Mouse (Mus musculus): ENCODE measurements around the gene Psmd2. TPM values are rescaled to one million over a fixed set of nuclear protein-coding genes. Genes with fewer than 3 reads are reported as not detected.

Psmd2 gene
- polyA plus RNA-seq, 1 experiment from 2014 or later: 501 TPM

- Histone ChIP-seq H3K36me3 (replicated peaks; ENCODE audit: control insufficient read depth, insufficient read depth, low read depth, low read length) (peaks cover 33% of the 10 kb centered on the region), H3K4me1 (ENCODE audit: control insufficient read depth, insufficient read depth, low read length) (peaks cover 1% of the 10 kb centered on the region; the same call in 1 of the 2 replicates), H3K4me2 (ENCODE audit: low read depth, low read length) (no peak overlapping the region), H3K9me3 (replicated peaks; ENCODE audit: control insufficient read depth, low read length) (no peaks in the 10 kb centered on the region), H3K9ac (replicated peaks; ENCODE audit: low read length) (no peak overlapping the region), H3K27me3 (ENCODE audit: control insufficient read depth, insufficient read depth, low read length) (no peaks in the 10 kb centered on the region), H3K27ac (replicated peaks; ENCODE audit: low read depth, low read length) (no peak overlapping the region), H3K4me3 (ENCODE audit: low read depth, low read length) (no peak overlapping the region)
- ATAC-seq (replicated peaks; ENCODE audit: insufficient number of reproducible peaks, low FRiP score, low TSS enrichment, low read depth) (no peak), DNase-seq (ENCODE audit: low spot score) (no peak)
- WGBS: 89% methylated on average over 3 of the region's 3 CpGs
Measured at GRCm38 (mm10) chr16:20690774-20691173, 39.3 kb downstream of the Psmd2 start.

- Histone ChIP-seq H3K36me3 (replicated peaks; ENCODE audit: control insufficient read depth, insufficient read depth, low read depth, low read length) (peaks cover 30% of the 10 kb centered on the region), H3K9me3 (replicated peaks; ENCODE audit: control insufficient read depth, low read length) (no peaks in the 10 kb centered on the region), H3K27me3 (ENCODE audit: control insufficient read depth, insufficient read depth, low read length) (no peaks in the 10 kb centered on the region), H3K4me1 (ENCODE audit: control insufficient read depth, insufficient read depth, low read length) (peaks cover 5% of the 10 kb centered on the region; the same call in 1 of the 2 replicates), H3K27ac (replicated peaks; ENCODE audit: low read depth, low read length) (no peak overlapping the region), H3K4me2 (ENCODE audit: low read depth, low read length) (no peak overlapping the region), H3K9ac (replicated peaks; ENCODE audit: low read length) (no peak overlapping the region), H3K4me3 (ENCODE audit: low read depth, low read length) (no peak overlapping the region)
- DNase-seq (ENCODE audit: low spot score) (no peak), ATAC-seq (replicated peaks; ENCODE audit: insufficient number of reproducible peaks, low FRiP score, low TSS enrichment, low read depth) (no peak)
- WGBS: 73% methylated on average over 1 of the region's 1 CpGs
Measured at GRCm38 (mm10) chr16:20691617-20692016, 40.2 kb downstream of the Psmd2 start.

GRCm38 (mm10) chr16:20692241-20692965, 41.0 kb downstream of the Psmd2 start:
- no peak for DNase-seq (ENCODE audit: low spot score)
- H3K36me3 ChIP-seq (replicated peaks; ENCODE audit: control insufficient read depth, insufficient read depth, low read depth, low read length): peaks cover 25% of the 10 kb centered on the region
- WGBS: 48% methylated on average over 16 of the region's 16 CpGs

GRCm38 (mm10) chr16:20693111-20693701, 41.8 kb downstream of the Psmd2 start, which contains the start of gene Fam131a:
Gene Fam131a (plus strand): TSS chr16:20693241.
- H3K4me3 ChIP-seq (ENCODE audit: low read depth, low read length): peak within 1 kb of the TSS; percentile 57
- H3K9ac ChIP-seq (replicated peaks; ENCODE audit: low read length): peak within 1 kb of the TSS; percentile 62
- no peaks in the 10 kb centered on the region for H3K27me3 ChIP-seq (ENCODE audit: control insufficient read depth, insufficient read depth, low read length)
- peaks cover 5% of the 10 kb centered on the region; the same call in 1 of the 2 replicates for H3K4me1 ChIP-seq (ENCODE audit: control insufficient read depth, insufficient read depth, low read length)
- ATAC-seq (replicated peaks; ENCODE audit: insufficient number of reproducible peaks, low FRiP score, low TSS enrichment, low read depth) (peak; percentile 93), DNase-seq (ENCODE audit: low spot score) (peak; percentile 94)
- H3K27ac ChIP-seq (replicated peaks; ENCODE audit: low read depth, low read length): peak within 1 kb of the TSS; percentile 59
- under 1% methylated on average over 37 of the region's 37 CpGs for WGBS
- H3K36me3 ChIP-seq (replicated peaks; ENCODE audit: control insufficient read depth, insufficient read depth, low read depth, low read length): peaks cover 20% of the 10 kb centered on the region
- peak within 1 kb of the TSS; percentile 87 for H3K4me2 ChIP-seq (ENCODE audit: low read depth, low read length)
- H3K9me3 ChIP-seq (replicated peaks; ENCODE audit: control insufficient read depth, low read length): no peaks in the 10 kb centered on the region

More at GRCm38 (mm10) chr16:20692241-20692965, 41.0 kb downstream of the Psmd2 start:
- Histone ChIP-seq H3K4me3 (ENCODE audit: low read depth, low read length) (peak overlapping the region; percentile 57; the same call in 1 of the 2 replicates), H3K9me3 (replicated peaks; ENCODE audit: control insufficient read depth, low read length) (no peaks in the 10 kb centered on the region), H3K27ac (replicated peaks; ENCODE audit: low read depth, low read length) (no peak overlapping the region), H3K9ac (replicated peaks; ENCODE audit: low read length) (no peak overlapping the region; the same call in 1 of the 2 replicates), H3K4me1 (ENCODE audit: control insufficient read depth, insufficient read depth, low read length) (peaks cover 5% of the 10 kb centered on the region; the same call in 1 of the 2 replicates), H3K27me3 (ENCODE audit: control insufficient read depth, insufficient read depth, low read length) (no peaks in the 10 kb centered on the region), H3K4me2 (ENCODE audit: low read depth, low read length) (no peak overlapping the region)
- no peak for ATAC-seq (replicated peaks; ENCODE audit: insufficient number of reproducible peaks, low FRiP score, low TSS enrichment, low read depth)

GRCm38 (mm10) chr16:20694781-20695180, 43.3 kb downstream of the Psmd2 start:
- Histone ChIP-seq H3K9ac (replicated peaks; ENCODE audit: low read length) (no peak overlapping the region), H3K4me2 (ENCODE audit: low read depth, low read length) (no peak overlapping the region), H3K36me3 (replicated peaks; ENCODE audit: control insufficient read depth, insufficient read depth, low read depth, low read length) (peaks cover 6% of the 10 kb centered on the region), H3K27me3 (ENCODE audit: control insufficient read depth, insufficient read depth, low read length) (no peaks in the 10 kb centered on the region), H3K4me1 (ENCODE audit: control insufficient read depth, insufficient read depth, low read length) (peaks cover 5% of the 10 kb centered on the region), H3K4me3 (ENCODE audit: low read depth, low read length) (no peak overlapping the region), H3K9me3 (replicated peaks; ENCODE audit: control insufficient read depth, low read length) (no peaks in the 10 kb centered on the region), H3K27ac (replicated peaks; ENCODE audit: low read depth, low read length) (no peak overlapping the region)
- WGBS: 81% methylated on average over 8 of the region's 8 CpGs
- DNase-seq (ENCODE audit: low spot score): no peak
- ATAC-seq (replicated peaks; ENCODE audit: insufficient number of reproducible peaks, low FRiP score, low TSS enrichment, low read depth): no peak

- H3K9me3 ChIP-seq (replicated peaks; ENCODE audit: control insufficient read depth, low read length): no peaks in the 10 kb centered on the region
- peaks cover 3% of the 10 kb centered on the region for H3K36me3 ChIP-seq (replicated peaks; ENCODE audit: control insufficient read depth, insufficient read depth, low read depth, low read length)
- peak overlapping the region; percentile 84 for H3K4me2 ChIP-seq (ENCODE audit: low read depth, low read length)
- H3K4me1 ChIP-seq (ENCODE audit: control insufficient read depth, insufficient read depth, low read length): peaks cover 5% of the 10 kb centered on the region
- no peaks in the 10 kb centered on the region for H3K27me3 ChIP-seq (ENCODE audit: control insufficient read depth, insufficient read depth, low read length)
- ATAC-seq (replicated peaks; ENCODE audit: insufficient number of reproducible peaks, low FRiP score, low TSS enrichment, low read depth) (peak; percentile 74), DNase-seq (ENCODE audit: low spot score) (peak; percentile 83)
- H3K27ac ChIP-seq (replicated peaks; ENCODE audit: low read depth, low read length): no peak overlapping the region
- H3K4me3 ChIP-seq (ENCODE audit: low read depth, low read length): peak overlapping the region; percentile 38
- peak overlapping the region; percentile 45 for H3K9ac ChIP-seq (replicated peaks; ENCODE audit: low read length)
- 3% methylated on average over 44 of the region's 46 CpGs for WGBS
Measured at GRCm38 (mm10) chr16:20695622-20696323, 44.3 kb downstream of the Psmd2 start.

- no peaks in the 10 kb centered on the region for H3K27me3 ChIP-seq (ENCODE audit: control insufficient read depth, insufficient read depth, low read length)
- 78% methylated on average over 5 of the region's 5 CpGs for WGBS
- no peak overlapping the region for H3K27ac ChIP-seq (replicated peaks; ENCODE audit: low read depth, low read length)
- H3K4me1 ChIP-seq (ENCODE audit: control insufficient read depth, insufficient read depth, low read length): peaks cover 13% of the 10 kb centered on the region
- no peaks in the 10 kb centered on the region for H3K9me3 ChIP-seq (replicated peaks; ENCODE audit: control insufficient read depth, low read length)
- H3K4me3 ChIP-seq (ENCODE audit: low read depth, low read length): no peak overlapping the region
- H3K36me3 ChIP-seq (replicated peaks; ENCODE audit: control insufficient read depth, insufficient read depth, low read depth, low read length): no peaks in the 10 kb centered on the region
- no peak overlapping the region for H3K4me2 ChIP-seq (ENCODE audit: low read depth, low read length)
- DNase-seq (ENCODE audit: low spot score): no peak
- H3K9ac ChIP-seq (replicated peaks; ENCODE audit: low read length): no peak overlapping the region
- no peak for ATAC-seq (replicated peaks; ENCODE audit: insufficient number of reproducible peaks, low FRiP score, low TSS enrichment, low read depth)
Measured at GRCm38 (mm10) chr16:20699266-20699665, 47.8 kb downstream of the Psmd2 start.
